Mouse (Mus musculus): ENCODE measurements around the gene Hnrnph3. TPM values are rescaled to one million over a fixed set of nuclear protein-coding genes. Genes with fewer than 3 reads are reported as not detected.

Gene Hnrnph3
- total RNA-seq, 2 experiments from 2014 or later = 36.0 to 36.6 TPM

GRCm38 (mm10) chr10:63010268-63010667 lies 13.7 kb downstream of the Hnrnph3 start:
- intact Hi-C loops (cut with DNase I) = no loop called here
- no peak for DNase-seq (ENCODE audit: low spot score in 2 of 2)

GRCm38 (mm10) chr10:63008193-63008592 lies 15.8 kb downstream of the Hnrnph3 start:
- intact Hi-C loops (cut with DNase I) = no loop called here
- no peak for DNase-seq (ENCODE audit: low spot score in 2 of 2)

- DNase-seq (ENCODE audit: low spot score in 2 of 2) = no peak
- intact Hi-C loops (cut with DNase I) = no loop called here
Observed at GRCm38 (mm10) chr10:63004556-63004955, 19.5 kb downstream of the Hnrnph3 start.

GRCm38 (mm10) chr10:63003252-63003651 lies 20.8 kb downstream of the Hnrnph3 start:
- DNase-seq (ENCODE audit: low spot score in 2 of 2) = no peak
- intact Hi-C loops (cut with DNase I) = no loop called here

GRCm38 (mm10) chr10:63000584-63000983 lies 23.4 kb downstream of the Hnrnph3 start:
- intact Hi-C loops (cut with DNase I) = no loop called here
- DNase-seq (ENCODE audit: low spot score in 2 of 2) = no peak

- DNase-seq (ENCODE audit: low spot score in 2 of 2) = no peak
- intact Hi-C loops (cut with DNase I) = no loop called here
Observed at GRCm38 (mm10) chr10:62993991-62994390, 30.0 kb downstream of the Hnrnph3 start.

- intact Hi-C loops (cut with DNase I) = no loop called here
- no peak for DNase-seq (ENCODE audit: low spot score in 2 of 2)
Observed at GRCm38 (mm10) chr10:62990636-62991035, 33.4 kb downstream of the Hnrnph3 start.

- intact Hi-C loops (cut with DNase I) = loop anchor here (10.0 kb wide), 1 partner anchor 77 kb away; the partner anchor contains the start of gene Pbld1
- peak; percentile 29 to 45 for DNase-seq (ENCODE audit: low spot score in 2 of 2)
Observed at GRCm38 (mm10) chr10:62987341-62987740, 36.7 kb downstream of the Hnrnph3 start.

- no peak for DNase-seq (ENCODE audit: low spot score in 2 of 2)
- intact Hi-C loops (cut with DNase I) = loop anchor here (5.0 to 10.0 kb wide), 2 partner anchors 62 to 80 kb away; partner anchors contain the start of genes Pbld1 and Slc25a16
Observed at GRCm38 (mm10) chr10:62984495-62984894, 39.5 kb downstream of the Hnrnph3 start.

GRCm38 (mm10) chr10:62984072-62984471 lies 39.9 kb downstream of the Hnrnph3 start:
- no peak for DNase-seq (ENCODE audit: low spot score in 2 of 2)
- intact Hi-C loops (cut with DNase I) = loop anchor here (5.0 to 10.0 kb wide), 2 partner anchors 62 to 81 kb away; partner anchors contain the start of genes Pbld1 and Slc25a16

GRCm38 (mm10) chr10:62980039-62980954 lies 43.7 kb downstream of the Hnrnph3 start, which contains the start of gene Rufy2:
TSS of gene Rufy2 (plus strand) at chr10:62980223.
- intact Hi-C loops (cut with DNase I) = loop anchor here (5.0 to 10.0 kb wide), 2 partner anchors 58 to 85 kb away; partner anchors contain the start of genes Pbld1 and Slc25a16
- peak; percentile 90 to 94 for DNase-seq (ENCODE audit: low spot score in 2 of 2)

- no peak for DNase-seq (ENCODE audit: low spot score in 2 of 2)
- intact Hi-C loops (cut with DNase I) = loop anchor here (5.0 to 10.0 kb wide), 2 partner anchors 57 to 85 kb away; partner anchors contain the start of genes Pbld1 and Slc25a16
Observed at GRCm38 (mm10) chr10:62979667-62980038, 44.4 kb downstream of the Hnrnph3 start.

- DNase-seq (ENCODE audit: low spot score in 2 of 2) = no peak
- intact Hi-C loops (cut with DNase I) = no loop called here
Observed at GRCm38 (mm10) chr10:62971821-62972220, 52.2 kb downstream of the Hnrnph3 start.

GRCm38 (mm10) chr10:62966291-62966690 lies 57.7 kb downstream of the Hnrnph3 start:
- no peak for DNase-seq (ENCODE audit: low spot score in 2 of 2)
- intact Hi-C loops (cut with DNase I) = no loop called here

GRCm38 (mm10) chr10:62965796-62966195 lies 58.2 kb downstream of the Hnrnph3 start:
- no peak for DNase-seq (ENCODE audit: low spot score in 2 of 2)
- intact Hi-C loops (cut with DNase I) = no loop called here

Other genes starting within 250 kb of the Hnrnph3 start
- gene Ccar1, start 231.9 kb downstream of the Hnrnph3 start, total RNA-seq (2021) = 10 to 100 TPM; 55.9 to 60.1 TPM
- 10 to 100 TPM; 42.6 to 49.5 TPM for gene Tet1, start 115.2 kb downstream of the Hnrnph3 start, total RNA-seq (2021)
- 10 to 100 TPM; 41.0 to 42.8 TPM for gene Slc25a16, start 103.6 kb downstream of the Hnrnph3 start, total RNA-seq (2021)
- gene Dna2, start 77.2 kb downstream of the Hnrnph3 start, total RNA-seq (2021) = 1 to 10 TPM; 1.4 TPM
- gene Rufy2, start 44.0 kb downstream of the Hnrnph3 start, total RNA-seq (2021) = 10 to 100 TPM; 86.1 to 88.7 TPM
- gene Pbld2, start 98 bp upstream of the Hnrnph3 start, total RNA-seq (2021) = 1 to 10 TPM; 1.4 to 1.8 TPM
- gene Pbld1, start 35.9 kb upstream of the Hnrnph3 start, total RNA-seq (2021) = under 1 TPM in 1 of 2 experiments, not detected in 1; 0.29 TPM
- gene Atoh7, start 75.4 kb upstream of the Hnrnph3 start, total RNA-seq (2021) = 1 to 10 TPM; 1.0 to 1.5 TPM
- 1 to 10 TPM; 4.9 to 5.0 TPM for gene Mypn, start 179.7 kb upstream of the Hnrnph3 start, total RNA-seq (2021)
- gene Herc4, start 219.6 kb upstream of the Hnrnph3 start, total RNA-seq (2021) = 10 to 100 TPM; 38.6 to 41.8 TPM

Measured in left cerebral cortex, postnatal 14 days (tissue).